Mouse (Mus musculus): Measurements from ENCODE around the gene Slc30a10.

DNA sequence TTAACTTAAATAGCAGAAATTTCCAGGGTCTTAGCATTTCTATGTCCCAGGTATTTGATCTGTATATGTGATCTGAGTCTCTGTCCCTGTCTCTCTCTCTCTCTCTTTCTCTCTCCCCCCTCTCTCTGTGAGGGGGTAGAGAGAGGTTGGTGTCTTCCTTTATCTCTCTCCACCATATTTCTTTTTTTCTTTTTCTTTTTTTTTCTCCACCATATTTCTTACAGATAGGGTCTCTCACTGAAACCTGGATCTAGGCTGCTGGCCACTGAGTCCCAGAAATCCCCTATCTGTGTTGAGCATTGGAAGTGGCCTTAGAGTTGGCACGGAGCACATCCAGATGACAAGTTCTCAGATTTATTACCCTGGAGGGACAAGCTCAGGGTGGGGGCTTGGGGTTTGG is 18.8 kb downstream of the Slc30a10 start:
- TF ChIP-seq POLR2A (IDR thresholded peaks at IDR 0.05; ENCODE audit: extremely low read depth, insufficient read depth, low read length), result no peak
- TF ChIP-seq CTCF (IDR thresholded peaks at IDR 0.05; ENCODE audit: low read depth, low read length), result no peak
